Mouse (Mus musculus): ENCODE results near the gene Golgb1. TPM values are rescaled to one million over a fixed set of nuclear protein-coding genes. Genes with fewer than 3 reads are reported as not detected.

Gene Golgb1
- polyA plus RNA-seq (2021; fragmentation: Nextera tagmentation) = 116 and 133 TPM in 2 replicates
- long read RNA-seq, experiment 1, partial matches to known transcripts = 21 of 38 reads
- long read RNA-seq, experiment 1, other reads (novel, unspliced or antisense) = 17 of 38 reads
- long read RNA-seq, experiment 2, partial matches to known transcripts = 63 of 106 reads
- long read RNA-seq, experiment 2, other reads (novel, unspliced or antisense) = 40 of 106 reads

DNA sequence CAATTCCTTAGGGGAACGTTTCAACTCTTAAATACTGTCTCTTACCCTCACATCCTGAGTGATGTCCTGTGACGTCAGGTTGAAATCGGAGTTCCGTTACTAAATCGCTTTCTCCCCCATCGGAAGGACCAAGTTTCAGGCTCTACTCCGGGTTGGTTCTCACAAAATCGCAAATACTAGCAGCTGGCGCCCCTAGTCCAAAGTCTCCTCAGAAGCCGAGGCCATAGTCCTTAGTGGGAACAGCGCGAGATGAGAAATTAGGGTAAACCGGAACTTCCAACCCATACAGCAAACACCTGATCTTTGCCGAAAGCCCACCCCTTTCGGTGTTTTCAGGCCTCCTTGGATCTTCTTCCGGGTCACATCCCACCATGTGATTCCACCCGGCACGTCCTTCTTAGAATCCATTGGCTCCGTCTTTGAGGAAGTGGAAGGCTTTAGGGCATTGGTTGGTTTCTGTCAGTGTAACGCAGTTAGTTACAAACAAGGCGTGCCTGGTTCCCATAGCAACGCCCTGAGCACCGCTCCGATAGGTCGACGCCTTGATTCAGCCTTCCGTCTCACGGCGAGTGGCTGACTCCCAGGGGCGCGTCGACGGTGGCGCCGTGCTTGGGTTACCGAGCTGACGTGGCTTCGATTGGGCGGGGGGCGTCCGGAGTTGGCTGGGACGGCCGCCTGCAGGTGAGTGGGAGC is at the start of gene Golgb1, which contains the start of gene Eaf2:
TSS of gene Golgb1 (plus strand) at position 558 of the 693 bp plus-strand sequence.
TSS of gene Eaf2 (minus strand) at position 421 of the 693 bp plus-strand sequence.

DNA sequence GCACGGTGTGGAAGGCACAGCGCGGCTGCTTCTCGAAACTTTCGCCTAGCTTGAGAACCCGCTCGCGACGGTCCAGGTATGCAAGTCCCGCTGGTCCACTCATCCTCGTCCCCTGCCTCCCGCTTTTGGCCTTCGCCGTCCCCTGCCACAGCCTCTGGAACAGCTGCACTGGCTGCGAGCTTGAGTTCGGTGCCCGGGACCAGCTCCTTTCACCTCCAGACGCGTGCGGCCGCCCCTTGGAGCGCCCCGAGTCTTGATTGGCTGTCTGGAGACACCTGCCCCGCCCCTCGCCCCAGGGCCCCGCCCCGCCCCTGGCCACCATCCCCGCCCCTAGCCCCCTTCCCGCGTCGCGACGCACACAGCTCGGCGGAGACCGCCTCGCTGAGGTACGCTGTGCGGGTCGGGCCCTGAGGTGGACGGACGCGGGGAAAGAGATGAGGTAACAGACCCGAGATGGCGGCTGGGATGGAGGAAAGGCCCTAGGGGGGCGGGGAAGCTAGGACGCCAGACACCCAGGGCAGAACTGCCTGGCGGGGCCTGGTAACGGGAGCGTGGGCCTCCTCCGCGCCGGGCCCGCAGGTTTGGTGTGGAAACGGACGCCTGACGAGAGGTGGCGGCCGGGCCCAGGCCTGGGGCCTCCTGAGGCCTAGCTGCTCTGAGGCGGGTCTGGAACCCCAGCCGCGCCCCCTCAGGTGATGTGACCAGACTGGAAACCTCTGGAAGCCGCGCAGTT is 46.7 kb upstream of the Golgb1 start, which contains the start of gene Iqcb1:
TSS of gene Iqcb1 (plus strand) at position 332 of the 733 bp plus-strand sequence.

DNA sequence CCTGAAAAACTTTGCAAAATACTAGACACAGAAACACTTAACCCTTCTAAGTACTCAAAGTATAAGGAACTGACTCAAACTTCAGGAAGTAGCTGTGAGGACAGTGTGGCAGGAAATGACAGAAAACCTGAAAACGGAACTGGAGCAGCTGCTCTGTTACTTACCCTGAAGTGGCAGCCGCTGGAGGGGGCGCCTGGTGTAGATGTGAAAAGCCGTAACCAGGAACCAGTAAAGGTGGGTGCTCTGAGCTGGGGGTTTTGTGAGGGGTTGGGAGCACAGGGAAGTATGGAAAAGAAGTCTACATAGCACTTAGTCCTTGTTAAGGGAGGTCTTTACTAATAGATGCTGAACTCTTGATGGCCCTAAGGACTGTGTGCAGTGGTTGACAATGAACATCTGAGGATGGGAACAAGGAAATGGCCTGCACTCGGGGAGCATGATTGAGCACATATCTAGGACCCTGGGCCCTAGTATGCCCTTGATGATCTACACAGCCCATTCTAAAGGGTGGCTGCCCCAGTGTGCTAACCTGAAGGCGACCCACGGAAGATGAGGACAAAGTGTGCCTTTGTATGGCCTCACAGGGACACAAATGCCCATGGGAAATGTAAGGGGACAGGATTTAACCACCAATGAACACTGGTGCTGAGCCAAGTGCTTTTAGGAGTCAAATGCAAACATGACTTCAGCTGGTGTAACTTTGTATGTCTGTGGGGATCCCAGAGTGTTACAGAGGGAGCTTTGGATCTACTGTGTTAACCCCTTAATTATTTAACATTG is 60.1 kb downstream of the Golgb1 start, which contains the start of gene Hcls1:
TSS of gene Hcls1 (plus strand) at position 143 of the 780 bp plus-strand sequence.

Other genes starting within 250 kb of the Golgb1 start
- gene Cd86, start 209.1 kb upstream of the Golgb1 start, polyA plus RNA-seq (2021; fragmentation: Nextera tagmentation) = 1.2 and 1.7 TPM in 2 replicates
- 0.15 and 0.26 TPM in 2 replicates for gene Ildr1, start 181.2 kb upstream of the Golgb1 start, polyA plus RNA-seq (2021; fragmentation: Nextera tagmentation)
- gene Slc15a2, start 90.2 kb upstream of the Golgb1 start, polyA plus RNA-seq (2021; fragmentation: Nextera tagmentation) = 23.8 and 30.6 TPM in 2 replicates
- 55.2 and 73.5 TPM in 2 replicates for gene Iqcb1, start 46.8 kb upstream of the Golgb1 start, polyA plus RNA-seq (2021; fragmentation: Nextera tagmentation)
- gene Eaf2, start 137 bp upstream of the Golgb1 start, polyA plus RNA-seq (2021; fragmentation: Nextera tagmentation) = 1.2 and 1.5 TPM in 2 replicates
- gene Hcls1, start 59.8 kb downstream of the Golgb1 start, polyA plus RNA-seq (2021; fragmentation: Nextera tagmentation) = 2.5 and 3.2 TPM in 2 replicates
- not detected in 2 replicates for gene Fbxo40, start 115.3 kb downstream of the Golgb1 start, polyA plus RNA-seq (2021; fragmentation: Nextera tagmentation)
- gene Polq, start 136.6 kb downstream of the Golgb1 start, polyA plus RNA-seq (2021; fragmentation: Nextera tagmentation) = 0.09 and 0.17 TPM in 2 replicates

Data from left cerebral cortex, adult 6 months (tissue).